Mouse (Mus musculus) midbrain, embryonic 13.5 days (tissue): ENCODE results near the gene Tacc2. TPM values are rescaled to one million over a fixed set of nuclear protein-coding genes. Genes with fewer than 3 reads are reported as not detected.
"Not testable (repeated sequence)": the region's sequence is repeated elsewhere in the genome, so short reads cannot be mapped to it uniquely, and the experiment has no call there.

Source experiments
- ATAC-seq: fragments of 200-750 bp; cut with Nextera tagmentation; 2 replicates; pipeline ENCODE4 v1.8.0; 2017; ENCODE audit warnings: mild to moderate bottlenecking, moderate TSS enrichment, moderate library complexity
- H3K27ac ChIP-seq: fragments of 300-500 bp; sonication (generic); 2 replicates; pipeline ENCODE4 v1.5.1; 2015; ENCODE audit warnings: inconsistent platforms, mild to moderate bottlenecking, moderate library complexity
- H3K27me3 ChIP-seq: fragments of 300-500 bp; sonication (generic); 2 replicates; pipeline ENCODE4 v1.6.1; 2015; ENCODE audit warnings: mild to moderate bottlenecking, inconsistent platforms
- H3K36me3 ChIP-seq: fragments of 300-500 bp; sonication (generic); 2 replicates; pipeline ENCODE4 v1.6.1; 2015; ENCODE audit warnings: mild to moderate bottlenecking, inconsistent platforms
- H3K4me1 ChIP-seq: fragments of 300-500 bp; sonication (generic); replicated peaks from 2 replicates; pipeline ENCODE4 v1.6.1; 2015; ENCODE audit warnings: inconsistent platforms
- H3K4me2 ChIP-seq: fragments of 300-500 bp; sonication (generic); replicated peaks from 2 replicates; pipeline ENCODE4 v1.6.1; 2015; ENCODE audit warnings: moderate library complexity, mild to moderate bottlenecking, inconsistent platforms
- H3K4me3 ChIP-seq: fragments of 300-500 bp; sonication (generic); replicated peaks from 2 replicates; pipeline ENCODE4 v1.5.1; 2015; ENCODE audit warnings: mild to moderate bottlenecking, inconsistent platforms
- H3K9ac ChIP-seq: fragments of 300-500 bp; sonication (generic); replicated peaks from 2 replicates; pipeline ENCODE4 v1.6.1; 2015; ENCODE audit warnings: mild to moderate bottlenecking, inconsistent platforms
- H3K9me3 ChIP-seq: fragments of 300-500 bp; sonication (generic); 2 replicates; pipeline ENCODE4 v1.6.1; 2016; ENCODE audit warnings: mild to moderate bottlenecking, inconsistent platforms
- WGBS: fragments of 180-500 bp; shearing (Covaris S2); methylation state at CpG from one replicate; pipeline ENCODE4 v1.1.7; 2015; 5-methylcytosine and 5-hydroxymethylcytosine counted together
- polyA plus RNA-seq: library from polyadenylated mRNA; unstranded; fragments of >200 nt; fragmentation: Nextera tagmentation; extraction: Ambion mirVana; gene quantifications from 2 replicates; pipeline ENCODE4 v1.2.1, GENCODE M21; 2015

The Tacc2 gene
- 62.4 and 70.8 TPM in 2 replicates for polyA plus RNA-seq

DNA sequence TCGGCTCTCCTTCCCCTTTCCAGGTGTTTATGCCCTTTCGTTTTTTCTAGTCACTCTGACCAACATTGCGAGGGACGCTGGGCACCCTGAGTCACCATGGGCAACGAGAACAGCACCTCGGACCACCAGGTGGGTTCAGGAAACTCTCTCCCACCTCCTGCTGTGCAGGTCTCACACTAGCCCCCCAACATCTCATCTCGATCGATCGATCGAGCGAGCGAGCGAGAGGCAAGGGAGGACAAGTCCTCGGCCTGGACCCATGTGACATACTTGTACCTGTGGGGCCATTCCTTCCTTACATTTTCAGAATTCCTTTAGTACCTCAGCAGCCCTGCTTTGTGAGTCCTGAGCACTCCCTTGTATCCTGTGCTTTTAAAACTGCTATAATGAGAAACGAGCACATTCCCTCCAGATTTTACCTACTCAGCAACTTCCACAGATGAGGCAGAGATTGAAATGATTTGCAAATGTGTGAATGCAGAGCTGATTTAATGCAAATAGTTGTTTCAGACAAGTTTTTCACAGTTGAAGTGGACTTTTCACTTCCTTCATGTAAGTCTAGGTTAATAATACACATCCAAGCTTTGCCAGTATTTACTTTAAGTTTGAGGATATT is at the start of gene Tacc2:
Tacc2 (plus strand) TSS at position 51 of the 616 bp plus-strand sequence.
- no peak for ATAC-seq
- Histone ChIP-seq H3K4me2 (no peak within 1 kb of the TSS), H3K27me3 (no peaks in the 10 kb centered on the region; the same call in 1 of the 2 replicates), H3K36me3 (no peaks in the 10 kb centered on the region), H3K9me3 (no peaks in the 10 kb centered on the region), H3K4me3 (no peak within 1 kb of the TSS), H3K9ac (no peak within 1 kb of the TSS), H3K27ac (no peak within 1 kb of the TSS), H3K4me1 (peaks cover 6% of the 10 kb centered on the region)
- WGBS: 56% methylated on average over 15 of the region's 15 CpGs

DNA sequence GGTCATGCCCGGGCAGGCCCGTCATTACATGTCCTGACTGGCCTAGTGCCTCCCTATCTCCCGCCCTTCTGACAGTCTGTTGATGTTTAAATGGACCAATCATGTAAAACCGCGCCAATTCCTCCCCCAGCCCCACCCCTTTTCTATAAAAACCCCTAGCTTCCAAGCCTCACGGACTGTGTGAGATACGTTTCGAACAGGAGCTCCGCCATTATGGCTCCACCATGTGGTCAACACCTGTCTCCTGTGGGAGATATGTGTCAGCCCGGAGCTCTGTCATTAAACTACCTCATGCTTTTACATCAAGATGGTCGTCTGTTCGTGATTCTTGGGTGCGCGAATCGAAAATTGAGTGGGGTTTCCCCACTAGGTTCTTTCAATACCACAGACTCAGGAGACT is 46.1 kb upstream of the Tacc2 start:
- not testable (repeated sequence) for H3K27me3 ChIP-seq, ATAC-seq, H3K4me1 ChIP-seq, H3K9ac ChIP-seq, H3K4me3 ChIP-seq, H3K27ac ChIP-seq, H3K4me2 ChIP-seq, H3K9me3 ChIP-seq
- 97% methylated on average over 15 of the region's 15 CpGs for WGBS
- H3K36me3 ChIP-seq: peaks cover 34% of the 10 kb centered on the region

DNA sequence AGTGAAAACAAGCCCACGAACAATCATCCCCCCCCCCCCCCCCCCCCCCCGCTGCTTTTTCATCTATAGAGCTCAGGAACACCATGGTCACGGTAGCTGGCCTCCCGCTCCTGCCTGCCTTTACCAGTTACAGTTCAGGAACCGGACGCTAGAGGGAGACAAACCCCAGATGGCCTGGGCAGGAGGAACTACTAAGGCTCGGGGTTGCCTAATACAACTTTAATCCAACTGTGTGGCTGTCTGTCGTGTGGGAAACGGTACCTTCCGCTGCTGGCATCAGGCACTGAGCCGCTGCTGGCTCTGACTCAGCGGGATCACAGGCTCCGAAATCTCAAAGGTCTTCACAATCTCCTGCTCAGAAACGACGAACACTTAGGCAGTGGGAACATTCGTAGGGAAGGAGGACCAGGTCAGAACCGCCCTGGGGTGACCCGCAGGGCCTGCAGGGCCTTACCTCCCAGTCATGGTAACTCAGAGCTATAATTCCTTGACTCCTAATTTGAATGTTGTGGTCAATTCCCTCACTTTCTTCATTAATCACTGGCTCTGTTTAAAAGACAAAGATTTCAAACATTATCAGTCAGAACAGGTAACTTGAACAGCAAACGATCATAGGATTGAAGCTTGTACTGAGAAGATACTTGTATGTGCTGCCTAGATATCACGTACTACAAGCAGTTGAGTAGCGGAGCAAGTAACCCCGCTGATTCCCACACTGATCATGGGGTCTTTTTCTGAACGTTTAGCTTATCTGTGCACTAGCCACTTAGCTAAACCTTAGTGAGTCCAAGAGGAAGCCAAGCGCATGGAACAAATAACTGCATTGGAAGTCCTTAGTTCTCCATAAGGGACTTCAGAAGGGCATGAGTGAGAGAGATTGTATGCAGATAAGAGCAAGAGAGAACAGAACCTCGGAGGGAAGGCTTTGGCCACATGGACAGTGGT is 43.6 kb upstream of the Tacc2 start:
- H3K36me3 ChIP-seq: peaks cover 53% of the 10 kb centered on the region
- H3K4me2 ChIP-seq: no peak overlapping the region
- 48% methylated on average over 24 of the region's 25 CpGs for WGBS
- no peak overlapping the region for H3K9ac ChIP-seq
- peak; percentile 80 for ATAC-seq
- no peaks in the 10 kb centered on the region for H3K27me3 ChIP-seq
- no peaks in the 10 kb centered on the region for H3K9me3 ChIP-seq
- no peak overlapping the region for H3K27ac ChIP-seq
- no peak overlapping the region for H3K4me3 ChIP-seq
- H3K4me1 ChIP-seq: peaks cover 3% of the 10 kb centered on the region; the same call in 1 of the 2 replicates

DNA sequence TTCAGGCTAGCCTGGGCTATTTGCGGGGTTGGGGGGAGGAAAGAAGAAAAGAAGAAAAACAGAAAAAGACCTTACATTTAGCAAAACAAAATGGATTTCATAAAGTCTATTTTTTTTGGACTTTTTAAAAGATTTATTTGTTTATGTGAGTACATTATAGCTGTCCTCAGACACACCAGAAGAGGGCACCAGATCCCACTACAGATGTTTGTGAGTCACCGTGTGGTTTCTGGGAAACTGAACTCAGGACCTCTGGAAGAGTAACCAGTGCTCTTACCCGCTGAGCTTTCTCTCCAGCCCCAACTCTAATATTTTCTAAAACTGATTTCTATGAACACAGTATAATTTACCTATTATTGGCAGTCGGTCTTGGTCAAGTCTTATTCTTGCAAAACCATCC is 42.1 kb upstream of the Tacc2 start:
- Histone ChIP-seq H3K27me3 (no peaks in the 10 kb centered on the region), H3K4me3 (no peak overlapping the region), H3K27ac (no peak overlapping the region), H3K9me3 (no peaks in the 10 kb centered on the region), H3K36me3 (peaks cover 61% of the 10 kb centered on the region), H3K9ac (no peak overlapping the region), H3K4me1 (peaks cover 3% of the 10 kb centered on the region; the same call in 1 of the 2 replicates), H3K4me2 (no peak overlapping the region)
- no peak for ATAC-seq
- 91% methylated on average over 4 of the region's 4 CpGs for WGBS

DNA sequence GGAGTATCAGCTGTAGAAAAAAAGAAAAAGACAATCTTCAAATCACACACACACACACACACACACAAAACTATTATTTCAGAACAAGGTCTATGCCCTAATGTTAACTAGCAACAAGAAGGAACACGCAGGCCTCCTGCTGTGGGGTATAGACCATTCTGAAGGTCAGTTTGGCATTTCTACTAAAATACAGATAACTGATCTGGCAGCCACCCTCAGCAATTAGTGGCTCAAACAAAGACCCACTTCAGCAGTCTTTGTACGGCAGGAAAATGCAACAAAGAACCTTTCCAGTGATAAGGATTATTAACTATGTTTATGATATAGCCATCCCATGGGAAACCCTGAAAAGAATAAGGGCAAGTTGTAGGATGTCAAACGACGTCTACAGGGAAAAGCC is 40.2 kb upstream of the Tacc2 start:
- peaks cover 67% of the 10 kb centered on the region for H3K36me3 ChIP-seq
- H3K9me3 ChIP-seq: no peaks in the 10 kb centered on the region
- no peaks in the 10 kb centered on the region for H3K27me3 ChIP-seq
- whole genome bisulfite sequencing: 89% methylated on average over 4 of the region's 4 CpGs
- no peak overlapping the region for H3K27ac ChIP-seq
- H3K9ac ChIP-seq: no peak overlapping the region
- H3K4me3 ChIP-seq: no peak overlapping the region
- no peak overlapping the region for H3K4me2 ChIP-seq
- ATAC-seq: no peak
- peaks cover 3% of the 10 kb centered on the region; the same call in 1 of the 2 replicates for H3K4me1 ChIP-seq

DNA sequence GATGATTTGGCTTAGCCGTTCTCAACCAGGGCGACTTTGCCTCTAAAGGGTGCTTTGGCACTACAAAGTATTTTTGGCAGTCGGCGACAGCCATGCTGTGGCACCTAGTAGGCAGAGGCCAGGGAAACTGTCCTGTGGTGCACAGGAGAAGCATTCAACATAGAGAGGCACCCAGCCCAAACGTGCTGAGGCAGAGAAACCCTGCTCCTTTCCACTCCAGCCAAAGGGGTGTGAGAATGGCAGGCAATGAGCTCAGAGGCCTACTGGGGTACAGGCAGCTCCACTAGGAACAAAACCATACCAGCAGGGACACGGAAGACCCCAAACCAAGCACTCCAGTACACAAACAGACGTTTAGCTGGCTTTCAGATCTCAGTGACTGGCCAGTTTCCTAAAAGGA is 37.1 kb upstream of the Tacc2 start:
- 94% methylated on average over 7 of the region's 7 CpGs for WGBS
- H3K9ac ChIP-seq: no peak overlapping the region
- peaks cover 7% of the 10 kb centered on the region; the same call in 1 of the 2 replicates for H3K4me1 ChIP-seq
- ATAC-seq: no peak
- no peak overlapping the region for H3K4me3 ChIP-seq
- no peak overlapping the region for H3K27ac ChIP-seq
- no peaks in the 10 kb centered on the region for H3K9me3 ChIP-seq
- no peak overlapping the region for H3K4me2 ChIP-seq
- no peaks in the 10 kb centered on the region for H3K27me3 ChIP-seq
- H3K36me3 ChIP-seq: peaks cover 81% of the 10 kb centered on the region

DNA sequence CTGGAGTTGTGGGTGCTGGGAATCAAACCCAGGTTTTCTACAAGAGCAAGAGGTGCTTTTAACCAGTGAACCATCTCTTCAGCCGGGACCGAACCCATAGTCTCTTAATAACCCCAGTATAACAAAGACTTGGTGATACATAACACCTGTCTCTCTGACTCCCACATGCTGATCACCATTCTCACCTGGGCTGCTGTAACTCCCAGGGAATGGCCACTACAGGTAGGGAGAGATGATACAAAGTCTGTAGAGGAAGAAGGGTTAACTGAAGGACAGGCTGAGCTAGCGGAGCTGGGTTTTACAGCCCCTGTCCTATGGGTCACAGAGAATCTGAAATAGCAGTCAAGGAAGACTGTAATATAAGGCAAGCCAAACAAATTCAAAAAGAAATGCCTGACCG is 34.1 kb upstream of the Tacc2 start:
- WGBS: 99% methylated on average over 4 of the region's 4 CpGs
- Histone ChIP-seq H3K4me1 (peaks cover 23% of the 10 kb centered on the region), H3K36me3 (peaks cover 57% of the 10 kb centered on the region), H3K27me3 (no peaks in the 10 kb centered on the region), H3K4me3 (no peak overlapping the region), H3K9me3 (no peaks in the 10 kb centered on the region), H3K27ac (no peak overlapping the region), H3K4me2 (no peak overlapping the region), H3K9ac (no peak overlapping the region)
- no peak for ATAC-seq

DNA sequence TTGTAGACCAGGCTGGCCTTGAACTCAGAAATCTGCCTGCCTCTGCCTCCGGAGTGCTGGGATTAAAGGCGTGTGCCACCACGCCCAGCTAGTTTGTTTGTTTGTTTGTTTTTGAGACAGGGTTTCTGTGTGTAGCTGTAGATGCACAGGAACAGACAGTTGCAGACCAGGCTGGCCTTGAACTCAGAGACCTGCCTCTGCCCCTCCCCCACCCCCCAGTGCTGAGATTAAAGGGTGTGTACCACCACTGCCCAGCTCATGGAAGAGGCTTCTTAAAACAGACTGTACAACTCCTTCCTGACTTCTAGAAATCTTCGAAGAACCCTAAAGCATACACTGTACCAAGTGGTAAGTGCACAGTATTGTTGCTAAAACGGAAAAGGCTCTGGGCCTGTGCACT is 31.8 kb upstream of the Tacc2 start:
- Histone ChIP-seq H3K9ac (0 out of 2 replicates have a peak overlapping the region, but pooled peaks have one; percentile 89), H3K27me3 (no peaks in the 10 kb centered on the region), H3K36me3 (peaks cover 35% of the 10 kb centered on the region), H3K4me1 (peaks cover 23% of the 10 kb centered on the region), H3K4me3 (peak overlapping the region; percentile 86; the same call in 1 of the 2 replicates), H3K9me3 (no peaks in the 10 kb centered on the region), H3K4me2 (peak overlapping the region; percentile 82), H3K27ac (no peak overlapping the region)
- WGBS: 95% methylated on average over 5 of the region's 5 CpGs
- ATAC-seq: no peak

DNA sequence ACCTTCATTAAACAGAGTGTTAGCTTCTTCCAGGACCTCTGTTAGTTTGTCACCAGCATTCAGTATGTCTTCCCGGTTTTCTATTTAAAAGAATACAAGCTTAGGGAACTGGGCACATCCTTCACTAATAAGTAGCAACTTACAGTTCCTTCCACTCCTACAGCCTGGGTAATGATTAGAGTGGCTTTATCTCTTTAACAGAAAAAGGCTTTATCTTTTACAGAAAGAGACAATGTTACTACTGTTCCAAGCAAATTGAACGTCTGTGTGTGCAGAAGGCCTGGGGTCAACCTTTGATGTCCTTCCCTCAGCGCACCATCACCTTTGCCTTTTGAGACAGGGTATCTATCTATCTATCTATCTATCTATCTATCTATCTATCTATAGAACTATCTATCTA is 31.3 kb upstream of the Tacc2 start:
- H3K27ac ChIP-seq: peak overlapping the region; percentile 97
- no peak for ATAC-seq
- H3K4me3 ChIP-seq: peak overlapping the region; percentile 86
- H3K9ac ChIP-seq: peak overlapping the region; percentile 89
- H3K9me3 ChIP-seq: no peaks in the 10 kb centered on the region
- H3K4me2 ChIP-seq: peak overlapping the region; percentile 82
- H3K4me1 ChIP-seq: peaks cover 23% of the 10 kb centered on the region
- no peaks in the 10 kb centered on the region for H3K27me3 ChIP-seq
- H3K36me3 ChIP-seq: peaks cover 32% of the 10 kb centered on the region
- 53% methylated on average over 3 of the region's 3 CpGs for WGBS

DNA sequence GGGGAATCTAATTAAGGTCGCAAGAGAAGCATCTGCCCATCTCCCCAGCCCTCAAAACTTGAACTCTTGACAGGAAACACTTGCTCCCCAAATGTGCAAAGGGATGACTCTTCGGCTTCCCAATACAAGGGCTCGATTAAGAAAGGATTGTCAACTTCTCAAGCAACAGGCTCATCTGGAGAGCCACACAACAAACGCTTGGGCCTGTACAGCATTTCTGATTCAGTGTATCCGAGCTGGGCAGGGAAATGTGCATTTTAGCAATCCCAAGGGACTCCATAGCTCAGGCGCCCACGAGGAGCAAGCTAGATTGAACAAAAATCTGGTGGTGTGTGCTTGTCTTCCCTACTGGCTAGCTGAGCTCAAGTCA is 30.8 kb upstream of the Tacc2 start:
- H3K9me3 ChIP-seq: no peaks in the 10 kb centered on the region
- H3K27ac ChIP-seq: peak overlapping the region; percentile 97
- WGBS: 8% methylated on average over 7 of the region's 7 CpGs
- H3K4me3 ChIP-seq: peak overlapping the region; percentile 86
- H3K4me1 ChIP-seq: peaks cover 23% of the 10 kb centered on the region
- peak overlapping the region; percentile 89 for H3K9ac ChIP-seq
- peaks cover 30% of the 10 kb centered on the region for H3K36me3 ChIP-seq
- no peaks in the 10 kb centered on the region for H3K27me3 ChIP-seq
- peak overlapping the region; percentile 82 for H3K4me2 ChIP-seq
- ATAC-seq: no peak; the same call in 1 of the 2 replicates

DNA sequence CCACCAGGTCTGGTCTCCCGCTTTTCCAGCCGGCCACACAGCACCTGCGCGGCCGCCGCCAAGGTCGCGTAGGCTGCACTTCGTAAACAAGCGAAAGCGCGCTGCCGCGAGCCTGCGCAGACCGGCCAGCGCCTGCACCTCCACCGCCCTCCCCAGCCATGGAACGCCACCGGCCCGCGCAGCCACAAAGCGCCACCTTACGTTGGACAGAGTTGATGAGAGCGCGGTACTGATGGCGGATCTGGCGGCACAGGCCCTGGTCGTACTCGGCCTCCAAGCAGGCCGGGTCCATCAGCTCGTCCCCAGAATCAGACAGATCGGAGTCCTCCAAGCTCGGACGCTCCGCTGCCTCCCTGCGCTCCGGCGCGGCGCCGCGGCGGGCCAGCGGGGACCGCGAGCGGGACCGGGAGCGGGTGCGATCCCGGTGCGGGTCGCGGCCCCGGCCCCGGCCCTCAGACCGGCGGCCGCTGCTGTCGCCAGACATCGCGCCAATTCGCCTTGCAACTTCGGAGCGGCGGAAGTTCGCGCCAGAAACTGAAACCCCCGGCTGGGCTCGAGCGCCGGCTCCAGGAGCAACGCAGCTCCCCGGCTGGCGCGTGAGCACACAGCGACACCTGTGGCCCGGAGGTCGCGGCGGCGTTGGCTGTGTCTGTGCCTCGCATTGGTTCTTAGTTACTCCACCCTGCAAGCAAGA is 30.3 kb upstream of the Tacc2 start:
- H3K4me3 ChIP-seq: peak overlapping the region; percentile 86
- peak; percentile 97 for ATAC-seq
- H3K9ac ChIP-seq: peak overlapping the region; percentile 89

More for the DNA sequence above, 30.3 kb upstream of the Tacc2 start:
- WGBS: under 1% methylated on average over 83 of the region's 84 CpGs
- peak overlapping the region; percentile 97 for H3K27ac ChIP-seq
- no peaks in the 10 kb centered on the region for H3K9me3 ChIP-seq
- H3K36me3 ChIP-seq: peaks cover 25% of the 10 kb centered on the region
- no peaks in the 10 kb centered on the region for H3K27me3 ChIP-seq
- peaks cover 23% of the 10 kb centered on the region for H3K4me1 ChIP-seq
- peak overlapping the region; percentile 82 for H3K4me2 ChIP-seq
